Mouse (Mus musculus): ENCODE data around the gene Efnb3. TPM values are rescaled to one million over a fixed set of nuclear protein-coding genes. Genes with fewer than 3 reads are reported as not detected.

The Efnb3 gene
- polyA plus RNA-seq, 1 experiment from 2014 or later = 7.8 TPM

DNA sequence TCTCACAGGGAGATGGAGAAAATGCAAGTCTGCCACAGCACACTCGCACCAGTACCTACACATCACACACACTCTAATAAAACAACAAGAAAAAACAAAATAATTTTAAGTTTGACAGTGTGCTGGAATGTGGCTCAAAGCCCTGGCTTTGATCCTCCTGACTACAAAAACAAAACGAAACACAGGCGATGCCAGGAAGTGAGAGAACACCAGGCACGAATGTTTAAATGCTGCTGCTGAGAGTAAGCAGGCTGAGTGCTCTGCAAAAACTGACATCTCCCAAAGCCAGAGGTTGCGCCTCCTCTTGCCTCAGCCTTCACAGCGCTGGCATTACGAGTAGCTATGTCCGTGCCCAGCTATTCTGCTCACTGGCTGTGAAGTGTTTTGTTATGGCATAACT is 5.1 kb upstream of the Efnb3 start:
- no peak for ATAC-seq (replicated peaks; ENCODE audit: low FRiP score, low read depth)
- TF ChIP-seq CTCF (IDR thresholded peaks at IDR 0.05; ENCODE audit: low read depth) = no peak
- H3K27ac ChIP-seq = no peak overlapping the region
- H3K27me3 ChIP-seq (ENCODE audit: insufficient read depth, low read length) = no peaks in the 10 kb centered on the region
- peak; percentile 54 for DNase-seq (ENCODE audit: low spot score)
- H3K4me3 ChIP-seq (replicated peaks; ENCODE audit: low read depth, low read length) = no peak overlapping the region
- no peak overlapping the region for H3K9ac ChIP-seq (ENCODE audit: low read depth, low read length)
- no peak overlapping the region for H3K4me2 ChIP-seq (ENCODE audit: low read length)
- H3K4me1 ChIP-seq (replicated peaks; ENCODE audit: insufficient read depth, low read length) = 0 out of 2 replicates have a peak, but pooled peaks cover 4% of the 10 kb centered on the region
- peaks cover 32% of the 10 kb centered on the region for H3K36me3 ChIP-seq (ENCODE audit: insufficient read depth, low read length)
- H3K9me3 ChIP-seq (replicated peaks; ENCODE audit: low read length) = no peaks in the 10 kb centered on the region
- 56% methylated on average over 8 of the region's 8 CpGs for WGBS

DNA sequence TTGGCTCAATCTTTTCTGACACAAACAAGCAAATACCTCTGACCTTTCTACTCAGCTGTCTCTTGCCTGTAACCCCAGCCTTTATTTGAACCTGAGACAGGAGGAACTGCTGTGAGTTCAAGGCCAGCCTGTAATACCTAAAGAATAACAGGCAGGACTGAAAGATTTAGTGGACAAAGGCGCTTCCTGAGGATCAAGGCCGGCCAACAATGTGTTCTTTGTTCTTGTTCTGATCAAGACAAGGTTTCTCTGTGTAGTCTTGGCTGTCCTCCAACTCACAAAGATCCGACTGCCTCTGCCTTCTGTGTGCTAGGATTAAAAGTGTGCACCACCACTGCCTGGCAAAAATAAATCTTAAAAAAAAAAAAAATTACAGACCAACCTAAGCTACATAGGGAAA is 4.4 kb upstream of the Efnb3 start:
- no peak for ATAC-seq (replicated peaks; ENCODE audit: low FRiP score, low read depth)
- no peak overlapping the region for H3K4me3 ChIP-seq (replicated peaks; ENCODE audit: low read depth, low read length)
- H3K4me1 ChIP-seq (replicated peaks; ENCODE audit: insufficient read depth, low read length) = peaks cover 9% of the 10 kb centered on the region; the same call in 1 of the 2 replicates
- no peaks in the 10 kb centered on the region for H3K9me3 ChIP-seq (replicated peaks; ENCODE audit: low read length)
- no peaks in the 10 kb centered on the region for H3K27me3 ChIP-seq (ENCODE audit: insufficient read depth, low read length)
- TF ChIP-seq CTCF (IDR thresholded peaks at IDR 0.05; ENCODE audit: low read depth) = no peak
- H3K9ac ChIP-seq (ENCODE audit: low read depth, low read length) = no peak overlapping the region
- 57% methylated on average over 3 of the region's 3 CpGs for WGBS
- peaks cover 28% of the 10 kb centered on the region for H3K36me3 ChIP-seq (ENCODE audit: insufficient read depth, low read length)
- no peak overlapping the region for H3K27ac ChIP-seq
- no peak for DNase-seq (ENCODE audit: low spot score)
- H3K4me2 ChIP-seq (ENCODE audit: low read length) = no peak overlapping the region

DNA sequence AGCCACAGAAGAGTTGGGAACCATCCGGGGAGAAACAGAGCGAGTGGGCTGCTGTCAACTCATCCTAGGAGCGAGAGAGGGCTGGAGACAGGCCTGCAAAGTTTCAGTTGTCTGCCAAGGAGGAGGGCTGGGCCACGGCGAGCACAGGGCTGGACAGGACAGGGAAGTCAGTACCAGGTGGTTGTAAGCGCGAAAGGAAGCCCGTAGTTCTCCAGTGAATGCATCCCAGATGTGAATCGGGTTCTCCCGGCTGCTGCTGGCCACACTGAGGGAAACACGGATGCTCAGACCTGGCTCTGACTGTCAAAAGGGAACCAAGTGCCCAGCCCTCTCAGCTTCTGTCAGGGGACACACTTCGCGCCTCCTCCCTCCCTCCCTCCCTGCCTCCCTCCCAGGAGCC is 3.4 kb upstream of the Efnb3 start:
- DNase-seq (ENCODE audit: low spot score) (no peak), ATAC-seq (replicated peaks; ENCODE audit: low FRiP score, low read depth) (no peak)
- TF ChIP-seq CTCF (IDR thresholded peaks at IDR 0.05; ENCODE audit: low read depth) = no peak
- WGBS = 88% methylated on average over 13 of the region's 13 CpGs
- Histone ChIP-seq H3K4me1 (replicated peaks; ENCODE audit: insufficient read depth, low read length) (peaks cover 18% of the 10 kb centered on the region), H3K9me3 (replicated peaks; ENCODE audit: low read length) (no peaks in the 10 kb centered on the region), H3K9ac (ENCODE audit: low read depth, low read length) (no peak overlapping the region), H3K27ac (no peak overlapping the region), H3K4me3 (replicated peaks; ENCODE audit: low read depth, low read length) (no peak overlapping the region), H3K27me3 (ENCODE audit: insufficient read depth, low read length) (no peaks in the 10 kb centered on the region), H3K36me3 (ENCODE audit: insufficient read depth, low read length) (peaks cover 26% of the 10 kb centered on the region), H3K4me2 (ENCODE audit: low read length) (no peak overlapping the region)

DNA sequence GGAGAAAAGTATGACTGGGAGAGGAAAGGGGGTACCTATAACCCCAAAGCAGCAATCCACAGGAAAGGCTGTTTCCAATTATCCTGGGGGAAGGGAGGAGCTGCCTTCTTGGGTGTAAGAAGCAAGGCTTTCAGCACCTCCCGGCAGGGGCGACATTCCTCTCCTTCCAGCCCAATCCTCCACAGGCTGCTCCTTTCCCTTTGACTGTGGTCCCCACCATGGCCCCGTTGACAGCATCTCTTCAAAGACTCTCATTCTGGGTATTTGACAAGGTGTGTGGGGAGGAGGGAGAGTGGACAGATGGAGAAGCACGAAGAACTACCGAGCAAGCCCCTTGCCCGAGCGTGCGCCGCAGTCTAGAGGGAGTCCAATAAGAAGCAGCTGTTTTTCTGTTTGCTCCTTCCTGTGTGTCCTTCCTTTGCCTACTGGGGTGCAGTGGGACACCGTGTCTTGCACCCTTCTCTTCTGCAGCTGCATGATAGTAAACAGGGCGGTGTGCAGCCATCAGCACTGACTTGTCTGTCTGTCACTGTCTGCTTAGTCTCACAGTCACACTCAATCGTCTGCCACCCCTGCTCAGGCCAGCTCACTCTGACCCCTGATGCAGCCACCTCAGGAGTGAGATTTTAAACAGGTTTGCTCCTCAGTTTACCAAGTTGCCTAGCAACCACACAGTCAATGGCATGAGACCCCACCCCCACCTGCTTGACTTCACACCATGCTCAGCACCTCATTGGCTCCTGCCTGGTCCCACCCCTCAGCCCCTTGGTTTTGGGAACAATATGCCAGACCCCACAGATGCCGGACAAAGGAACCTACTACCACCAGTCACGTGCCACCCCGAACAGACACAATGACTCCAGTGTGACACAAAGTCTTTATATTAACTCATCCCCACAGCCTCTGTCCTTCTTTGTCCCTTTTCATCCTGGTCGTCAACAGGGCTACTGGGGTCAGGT is 1.2 kb upstream of the Efnb3 start:
- Histone ChIP-seq H3K9me3 (replicated peaks; ENCODE audit: low read length) (no peaks in the 10 kb centered on the region), H3K27ac (no peak overlapping the region), H3K36me3 (ENCODE audit: insufficient read depth, low read length) (peaks cover 21% of the 10 kb centered on the region), H3K4me1 (replicated peaks; ENCODE audit: insufficient read depth, low read length) (peaks cover 18% of the 10 kb centered on the region), H3K27me3 (ENCODE audit: insufficient read depth, low read length) (no peaks in the 10 kb centered on the region), H3K9ac (ENCODE audit: low read depth, low read length) (no peak overlapping the region), H3K4me3 (replicated peaks; ENCODE audit: low read depth, low read length) (peak overlapping the region; percentile 66; the same call in 1 of the 2 replicates), H3K4me2 (ENCODE audit: low read length) (peak overlapping the region; percentile 99; the same call in 1 of the 2 replicates)
- DNase-seq (ENCODE audit: low spot score) = no peak
- TF ChIP-seq CTCF (IDR thresholded peaks at IDR 0.05; ENCODE audit: low read depth) = no peak
- 37% methylated on average over 16 of the region's 16 CpGs for WGBS
- ATAC-seq (replicated peaks; ENCODE audit: low FRiP score, low read depth) = no peak

DNA sequence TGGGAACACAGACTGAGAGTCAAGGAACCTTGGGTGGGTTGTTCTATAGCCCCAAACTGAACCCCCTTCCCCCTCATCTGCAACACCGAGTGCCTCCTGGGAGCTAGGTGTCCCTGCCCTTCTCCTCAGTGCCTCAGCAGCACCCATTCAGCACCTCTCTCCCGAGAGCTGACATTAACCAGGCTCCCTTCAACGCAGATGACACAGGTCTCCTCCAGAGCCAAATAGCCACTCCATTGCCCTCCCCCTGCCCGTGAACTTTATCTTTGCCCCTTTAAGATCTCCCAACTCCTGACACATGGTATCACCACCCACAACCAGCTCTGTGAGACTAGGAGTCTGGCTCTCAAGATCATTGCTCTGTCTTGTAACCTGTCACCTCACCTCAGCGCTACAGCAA is 822 bp downstream of the Efnb3 start:
- TF ChIP-seq CTCF (IDR thresholded peaks at IDR 0.05; ENCODE audit: low read depth) = no peak
- Histone ChIP-seq H3K27ac (no peak overlapping the region), H3K4me3 (replicated peaks; ENCODE audit: low read depth, low read length) (peak overlapping the region; percentile 66), H3K27me3 (ENCODE audit: insufficient read depth, low read length) (no peaks in the 10 kb centered on the region), H3K36me3 (ENCODE audit: insufficient read depth, low read length) (peaks cover 18% of the 10 kb centered on the region), H3K9ac (ENCODE audit: low read depth, low read length) (peak overlapping the region; percentile 72; the same call in 1 of the 2 replicates), H3K4me2 (ENCODE audit: low read length) (peak overlapping the region; percentile 99), H3K4me1 (replicated peaks; ENCODE audit: insufficient read depth, low read length) (peaks cover 18% of the 10 kb centered on the region), H3K9me3 (replicated peaks; ENCODE audit: low read length) (no peaks in the 10 kb centered on the region)
- ATAC-seq (replicated peaks; ENCODE audit: low FRiP score, low read depth) (no peak), DNase-seq (ENCODE audit: low spot score) (peak; percentile 29)
- WGBS = 14% methylated on average over 5 of the region's 5 CpGs

DNA sequence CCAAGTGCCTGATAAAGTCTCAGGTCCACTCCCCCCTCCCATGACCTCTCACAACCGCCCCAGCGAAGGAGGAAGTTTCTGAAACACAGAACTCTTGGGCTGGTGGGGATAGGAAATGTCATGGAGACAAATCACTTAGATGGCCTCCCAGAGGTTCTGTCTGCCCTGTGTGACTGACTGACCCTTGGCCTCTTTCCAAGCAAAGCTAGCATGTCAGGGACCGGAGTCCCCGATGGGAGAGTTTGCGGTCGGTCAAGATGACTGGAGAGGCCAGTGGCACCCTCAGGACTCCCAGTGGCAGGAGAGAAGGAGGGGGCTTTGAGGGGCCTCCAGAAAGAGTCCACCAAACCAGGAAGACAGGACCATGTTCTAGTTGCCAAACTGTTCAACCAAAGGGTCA is 1.2 kb downstream of the Efnb3 start:
- DNase-seq (ENCODE audit: low spot score) (no peak), ATAC-seq (replicated peaks; ENCODE audit: low FRiP score, low read depth) (no peak)
- no peak for TF ChIP-seq CTCF (IDR thresholded peaks at IDR 0.05; ENCODE audit: low read depth)
- Histone ChIP-seq H3K9me3 (replicated peaks; ENCODE audit: low read length) (no peaks in the 10 kb centered on the region), H3K4me1 (replicated peaks; ENCODE audit: insufficient read depth, low read length) (peaks cover 18% of the 10 kb centered on the region), H3K27me3 (ENCODE audit: insufficient read depth, low read length) (no peaks in the 10 kb centered on the region), H3K36me3 (ENCODE audit: insufficient read depth, low read length) (peaks cover 18% of the 10 kb centered on the region), H3K9ac (ENCODE audit: low read depth, low read length) (0 out of 2 replicates have a peak overlapping the region, but pooled peaks have one; percentile 72), H3K27ac (no peak overlapping the region), H3K4me2 (ENCODE audit: low read length) (peak overlapping the region; percentile 99), H3K4me3 (replicated peaks; ENCODE audit: low read depth, low read length) (peak overlapping the region; percentile 66; the same call in 1 of the 2 replicates)
- 27% methylated on average over 6 of the region's 6 CpGs for WGBS
